ENCODE assay signal across 15 mouse cellular contexts in genomic region chr11:54108894-54109293, GRCm38 (mm10). TPM values are rescaled to one million over a fixed set of nuclear protein-coding genes. Genes with fewer than 3 reads are reported as not detected.
DNase-seq lines count a peak whose midpoint lies in the region; ATAC-seq lines count a peak whose summit lies in the region.
"Had no signal": no experiment of that assay in that cellular context is flagged by ENCODE, and none has a peak within 500 bp of the region (broad histone marks: within the 10 kb centered on the region; RNA-seq: fewer than 3 reads in every experiment).

No protein-coding gene starts in this region.

- 22% methylated on average over 5 of the region's 5 CpGs for WGBS in heart, embryonic 15.5 days
- WGBS in limb, embryonic 15.5 days = 62% methylated on average over 5 of the region's 5 CpGs

- H3K36me3 ChIP-seq in heart, embryonic 15.5 days = no peaks in the 10 kb centered on the region
- H3K36me3 ChIP-seq in limb, embryonic 15.5 days = peaks cover 15% of the 10 kb centered on the region
- H3K36me3 ChIP-seq: embryonic facial prominence, embryonic 12.5 days; G1E; liver, embryonic 15.5 days had no signal

- H3K4me3 ChIP-seq in heart, embryonic 15.5 days = no peak overlapping the region
- no peak overlapping the region for H3K4me3 ChIP-seq in limb, embryonic 15.5 days
- H3K4me3 ChIP-seq: embryonic facial prominence, embryonic 12.5 days; liver, embryonic 15.5 days had no signal

- peak; percentile 17; the same call in 1 of the 2 replicates for ATAC-seq in heart, embryonic 15.5 days (replicated peaks; ENCODE audit: insufficient number of reproducible peaks, insufficient read depth, low FRiP score, low read depth)
- ATAC-seq in limb, embryonic 15.5 days (ENCODE audit: insufficient number of reproducible peaks, low FRiP score, low TSS enrichment, low read depth) = no peak
- ATAC-seq: forebrain, postnatal 0 days had no signal

- DNase-seq in cerebellum, postnatal 10 days = peak; percentile 58 to 60
- no peak for DNase-seq in cerebellum, adult 9-10 months
- DNase-seq in lung, adult 18-20 months = peak; percentile 44 to 68
- no peak for DNase-seq in lung, postnatal 25 days (ENCODE audit: low spot score)
- DNase-seq in ovary, adult 18-20 months (ENCODE audit: low spot score) = no peak
- DNase-seq in spleen, adult 12 weeks (ENCODE audit: low spot score) = no peak
- DNase-seq: cerebellum, adult 11 months; forebrain, postnatal 0 days; midbrain, embryonic 14.5 days; right cerebral cortex, postnatal 4 days had no signal

- no peak overlapping the region for H3K9ac ChIP-seq in heart, embryonic 15.5 days
- no peak overlapping the region for H3K9ac ChIP-seq in limb, embryonic 15.5 days
- H3K9ac ChIP-seq: embryonic facial prominence, embryonic 12.5 days; forebrain, postnatal 0 days; liver, embryonic 15.5 days had no signal

- no peak overlapping the region for H3K4me2 ChIP-seq in heart, embryonic 15.5 days
- H3K4me2 ChIP-seq in limb, embryonic 15.5 days = no peak overlapping the region
- H3K4me2 ChIP-seq: embryonic facial prominence, embryonic 12.5 days; liver, embryonic 15.5 days had no signal

- no peaks in the 10 kb centered on the region for H3K27me3 ChIP-seq in heart, embryonic 15.5 days
- H3K27me3 ChIP-seq in limb, embryonic 15.5 days = no peaks in the 10 kb centered on the region
- H3K27me3 ChIP-seq: embryonic facial prominence, embryonic 12.5 days; liver, embryonic 15.5 days had no signal

- H3K27ac ChIP-seq in heart, embryonic 15.5 days = peak overlapping the region; percentile 84
- peak overlapping the region; percentile 59 for H3K27ac ChIP-seq in limb, embryonic 15.5 days
- H3K27ac ChIP-seq: embryonic facial prominence, embryonic 12.5 days; liver, embryonic 15.5 days had no signal

- peaks cover 75% of the 10 kb centered on the region for H3K4me1 ChIP-seq in heart, embryonic 15.5 days (replicated peaks)
- peaks cover 75% of the 10 kb centered on the region for H3K4me1 ChIP-seq in limb, embryonic 15.5 days

- no peaks in the 10 kb centered on the region for H3K9me3 ChIP-seq in heart, embryonic 15.5 days (replicated peaks)
- H3K9me3 ChIP-seq in limb, embryonic 15.5 days = no peaks in the 10 kb centered on the region
- H3K9me3 ChIP-seq: embryonic facial prominence, embryonic 12.5 days; G1E; liver, embryonic 15.5 days had no signal

RNA-seq across cellular contexts. Expression of gene P4ha2, which starts 9.0 kb away (rescaled TPM):
- polyA plus RNA-seq in heart, embryonic 15.5 days (2015; fragmentation: Nextera tagmentation; extraction: Ambion mirVana) = 46.0 and 54.6 TPM in 2 replicates
- polyA plus RNA-seq in limb, embryonic 15.5 days (2015; fragmentation: Nextera tagmentation; extraction: Ambion mirVana) = 132 and 149 TPM in 2 replicates
- polyA plus RNA-seq: G1E had no signal

RNA-seq across cellular contexts. Expression of gene Pdlim4, which starts 40.1 kb away (rescaled TPM):
- 11.4 and 20.8 TPM in 2 replicates for polyA plus RNA-seq in heart, embryonic 15.5 days (2015; fragmentation: Nextera tagmentation; extraction: Ambion mirVana)
- 125 and 136 TPM in 2 replicates for polyA plus RNA-seq in limb, embryonic 15.5 days (2015; fragmentation: Nextera tagmentation; extraction: Ambion mirVana)
- polyA plus RNA-seq: G1E had no signal

Comparison
In these comparisons a context has a peak if more than half of its experiments do, and no peak if none do; other contexts are left out.
1. DNase-seq: peak in cerebellum, postnatal 10 days (2 of 2) and lung, adult 18-20 months (2 of 2); none in cerebellum, adult 9-10 months (single experiment), lung, postnatal 25 days (single experiment), ovary, adult 18-20 months (single experiment) and spleen, adult 12 weeks (single experiment).